Mouse (Mus musculus): ENCODE results near the gene Sar1b. TPM values are rescaled to one million over a fixed set of nuclear protein-coding genes. Genes with fewer than 3 reads are reported as not detected.

Sar1b gene
- polyA plus RNA-seq, 1 experiment from 2014 or later, result 112 TPM

- ATAC-seq (ENCODE audit: low read depth), result no peak
- WGBS, result 63% methylated on average over 3 of the region's 4 CpGs
- Histone ChIP-seq H3K4me3 (ENCODE audit: low read depth, low read length) (no peak overlapping the region), H3K27ac (replicated peaks; ENCODE audit: low read depth, low read length) (no peak overlapping the region), H3K9ac (ENCODE audit: low read depth, low read length) (no peak overlapping the region), H3K4me2 (ENCODE audit: low read depth, low read length) (no peak overlapping the region), H3K4me1 (ENCODE audit: control insufficient read depth, insufficient read depth, low read length) (no peaks in the 10 kb centered on the region), H3K27me3 (replicated peaks; ENCODE audit: control insufficient read depth, insufficient read depth, low read length) (no peaks in the 10 kb centered on the region), H3K36me3 (ENCODE audit: control insufficient read depth, insufficient read depth, low read length) (peaks cover 60% of the 10 kb centered on the region), H3K9me3 (ENCODE audit: control insufficient read depth, low read length) (no peaks in the 10 kb centered on the region)
- DNase-seq (ENCODE audit: low spot score), result no peak
Measured at GRCm38 (mm10) chr11:51831962-51832909, 68.7 kb downstream of the Sar1b start.

DNA sequence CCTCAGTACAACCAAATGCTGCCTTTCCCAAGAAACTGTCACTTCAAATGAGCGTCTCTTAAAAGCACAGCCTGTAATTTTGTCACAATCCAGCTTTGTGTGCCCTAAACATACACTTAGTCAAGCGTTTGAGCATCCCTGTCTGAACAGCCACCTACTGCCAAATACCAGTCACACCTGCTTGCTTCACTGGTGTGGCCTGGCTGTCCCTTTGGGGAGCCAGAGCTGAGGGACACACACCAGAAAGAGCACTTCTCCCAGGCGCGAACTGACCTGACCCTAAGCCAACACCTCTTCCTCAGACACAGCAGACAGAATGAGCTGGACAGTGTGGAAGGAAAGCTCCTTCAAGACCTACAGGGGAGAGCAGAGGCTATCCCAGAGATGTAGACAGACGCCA is 69.5 kb downstream of the Sar1b start:
- WGBS, result 77% methylated on average over 5 of the region's 5 CpGs
- Histone ChIP-seq H3K9me3 (ENCODE audit: control insufficient read depth, low read length) (no peaks in the 10 kb centered on the region), H3K4me1 (ENCODE audit: control insufficient read depth, insufficient read depth, low read length) (no peaks in the 10 kb centered on the region), H3K27ac (replicated peaks; ENCODE audit: low read depth, low read length) (no peak overlapping the region), H3K36me3 (ENCODE audit: control insufficient read depth, insufficient read depth, low read length) (peaks cover 54% of the 10 kb centered on the region), H3K27me3 (replicated peaks; ENCODE audit: control insufficient read depth, insufficient read depth, low read length) (no peaks in the 10 kb centered on the region), H3K9ac (ENCODE audit: low read depth, low read length) (no peak overlapping the region), H3K4me3 (ENCODE audit: low read depth, low read length) (no peak overlapping the region), H3K4me2 (ENCODE audit: low read depth, low read length) (no peak overlapping the region)
- DNase-seq (ENCODE audit: low spot score), result no peak
- no peak for ATAC-seq (ENCODE audit: low read depth)

DNA sequence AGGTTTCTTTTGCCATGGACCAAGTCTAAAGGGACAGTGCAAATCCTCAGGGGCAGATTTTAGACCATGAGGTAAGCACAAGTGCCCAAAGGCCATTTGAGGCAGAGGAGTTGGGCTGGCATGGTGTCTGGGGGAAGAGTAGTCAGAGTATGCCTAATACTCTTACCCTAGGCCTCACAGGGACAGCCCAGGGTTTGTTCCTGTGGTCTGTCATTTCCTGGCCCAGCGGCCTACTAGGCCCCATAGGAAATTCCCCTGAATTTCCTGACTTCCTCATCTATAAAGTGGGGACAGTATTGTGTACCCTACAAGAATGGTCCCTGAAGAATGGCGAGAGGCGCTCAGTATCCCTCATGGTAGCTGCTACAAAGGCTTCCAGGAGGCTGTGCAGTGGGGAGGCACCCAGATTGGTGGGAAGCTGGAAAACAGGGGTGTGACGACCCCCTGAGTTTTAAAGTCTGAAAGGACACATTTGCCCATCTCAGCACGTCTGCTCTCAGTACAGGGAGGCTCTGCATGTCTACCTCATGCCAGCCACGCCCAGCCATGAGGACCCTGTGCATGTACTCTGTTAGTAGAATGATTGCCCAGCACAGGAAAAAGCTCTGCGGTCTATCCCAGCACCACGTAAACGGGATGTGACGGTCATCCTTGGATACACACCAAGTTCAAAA is 70.0 kb downstream of the Sar1b start:
- Histone ChIP-seq H3K4me1 (ENCODE audit: control insufficient read depth, insufficient read depth, low read length) (no peaks in the 10 kb centered on the region), H3K4me2 (ENCODE audit: low read depth, low read length) (no peak overlapping the region), H3K27ac (replicated peaks; ENCODE audit: low read depth, low read length) (no peak overlapping the region), H3K36me3 (ENCODE audit: control insufficient read depth, insufficient read depth, low read length) (peaks cover 49% of the 10 kb centered on the region), H3K9me3 (ENCODE audit: control insufficient read depth, low read length) (no peaks in the 10 kb centered on the region), H3K4me3 (ENCODE audit: low read depth, low read length) (no peak overlapping the region), H3K9ac (ENCODE audit: low read depth, low read length) (no peak overlapping the region), H3K27me3 (replicated peaks; ENCODE audit: control insufficient read depth, insufficient read depth, low read length) (no peaks in the 10 kb centered on the region)
- 85% methylated on average over 10 of the region's 10 CpGs for WGBS
- no peak for DNase-seq (ENCODE audit: low spot score)
- ATAC-seq (ENCODE audit: low read depth), result no peak

- Histone ChIP-seq H3K4me3 (ENCODE audit: low read depth, low read length) (no peak overlapping the region), H3K27ac (replicated peaks; ENCODE audit: low read depth, low read length) (no peak overlapping the region), H3K9me3 (ENCODE audit: control insufficient read depth, low read length) (no peaks in the 10 kb centered on the region), H3K4me2 (ENCODE audit: low read depth, low read length) (no peak overlapping the region), H3K36me3 (ENCODE audit: control insufficient read depth, insufficient read depth, low read length) (peaks cover 46% of the 10 kb centered on the region), H3K9ac (ENCODE audit: low read depth, low read length) (no peak overlapping the region), H3K4me1 (ENCODE audit: control insufficient read depth, insufficient read depth, low read length) (no peaks in the 10 kb centered on the region), H3K27me3 (replicated peaks; ENCODE audit: control insufficient read depth, insufficient read depth, low read length) (no peaks in the 10 kb centered on the region)
- ATAC-seq (ENCODE audit: low read depth) (no peak), DNase-seq (ENCODE audit: low spot score) (no peak)
- 94% methylated on average over 8 of the region's 8 CpGs for WGBS
Measured at GRCm38 (mm10) chr11:51834067-51834411, 70.6 kb downstream of the Sar1b start.

DNA sequence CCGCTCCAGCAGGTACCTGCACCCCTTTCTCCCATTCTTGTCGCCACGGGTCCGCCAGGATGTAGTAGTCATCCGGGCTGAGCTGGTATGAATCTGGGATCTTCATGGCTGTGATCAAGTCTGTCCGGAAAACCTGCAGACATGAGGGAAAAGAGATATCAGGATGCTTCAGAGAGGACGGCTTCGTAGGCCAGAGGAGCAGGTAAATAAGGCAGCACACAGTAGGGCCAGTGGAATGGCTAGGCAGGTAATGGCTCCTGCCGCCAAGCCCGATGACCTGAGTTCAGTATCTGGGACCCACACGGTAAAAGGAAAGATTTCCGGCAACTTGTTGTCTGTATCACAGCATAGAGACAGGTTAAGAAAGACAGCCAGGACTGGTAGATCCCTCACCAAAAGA is 72.1 kb downstream of the Sar1b start:
- DNase-seq (ENCODE audit: low spot score) (no peak), ATAC-seq (ENCODE audit: low read depth) (no peak)
- no peaks in the 10 kb centered on the region for H3K27me3 ChIP-seq (replicated peaks; ENCODE audit: control insufficient read depth, insufficient read depth, low read length)
- H3K9me3 ChIP-seq (ENCODE audit: control insufficient read depth, low read length), result no peaks in the 10 kb centered on the region
- H3K4me2 ChIP-seq (ENCODE audit: low read depth, low read length), result no peak overlapping the region
- H3K9ac ChIP-seq (ENCODE audit: low read depth, low read length), result no peak overlapping the region
- no peak overlapping the region for H3K4me3 ChIP-seq (ENCODE audit: low read depth, low read length)
- peaks cover 31% of the 10 kb centered on the region for H3K36me3 ChIP-seq (ENCODE audit: control insufficient read depth, insufficient read depth, low read length)
- no peak overlapping the region for H3K27ac ChIP-seq (replicated peaks; ENCODE audit: low read depth, low read length)
- no peaks in the 10 kb centered on the region for H3K4me1 ChIP-seq (ENCODE audit: control insufficient read depth, insufficient read depth, low read length)
- 96% methylated on average over 12 of the region's 12 CpGs for WGBS

- H3K4me1 ChIP-seq (ENCODE audit: control insufficient read depth, insufficient read depth, low read length), result peaks cover 5% of the 10 kb centered on the region
- H3K4me3 ChIP-seq (ENCODE audit: low read depth, low read length), result no peak overlapping the region
- H3K27me3 ChIP-seq (replicated peaks; ENCODE audit: control insufficient read depth, insufficient read depth, low read length), result no peaks in the 10 kb centered on the region
- H3K36me3 ChIP-seq (ENCODE audit: control insufficient read depth, insufficient read depth, low read length), result peaks cover 25% of the 10 kb centered on the region
- ATAC-seq (ENCODE audit: low read depth) (no peak), DNase-seq (ENCODE audit: low spot score) (no peak)
- no peaks in the 10 kb centered on the region for H3K9me3 ChIP-seq (ENCODE audit: control insufficient read depth, low read length)
- 94% methylated on average over 6 of the region's 6 CpGs for WGBS
- no peak overlapping the region for H3K27ac ChIP-seq (replicated peaks; ENCODE audit: low read depth, low read length)
- H3K9ac ChIP-seq (ENCODE audit: low read depth, low read length), result no peak overlapping the region
- no peak overlapping the region for H3K4me2 ChIP-seq (ENCODE audit: low read depth, low read length)
Measured at GRCm38 (mm10) chr11:51836506-51836905, 73.0 kb downstream of the Sar1b start.

- WGBS, result 73% methylated on average over 8 of the region's 8 CpGs
- Histone ChIP-seq H3K27ac (replicated peaks; ENCODE audit: low read depth, low read length) (no peak overlapping the region), H3K27me3 (replicated peaks; ENCODE audit: control insufficient read depth, insufficient read depth, low read length) (no peaks in the 10 kb centered on the region), H3K4me2 (ENCODE audit: low read depth, low read length) (no peak overlapping the region), H3K4me3 (ENCODE audit: low read depth, low read length) (no peak overlapping the region), H3K9me3 (ENCODE audit: control insufficient read depth, low read length) (no peaks in the 10 kb centered on the region), H3K36me3 (ENCODE audit: control insufficient read depth, insufficient read depth, low read length) (peaks cover 26% of the 10 kb centered on the region), H3K9ac (ENCODE audit: low read depth, low read length) (no peak overlapping the region), H3K4me1 (ENCODE audit: control insufficient read depth, insufficient read depth, low read length) (peaks cover 8% of the 10 kb centered on the region)
- DNase-seq (ENCODE audit: low spot score) (peak; percentile 30), ATAC-seq (ENCODE audit: low read depth) (no peak)
Measured at GRCm38 (mm10) chr11:51837164-51838153, 74.0 kb downstream of the Sar1b start.

- Histone ChIP-seq H3K4me1 (ENCODE audit: control insufficient read depth, insufficient read depth, low read length) (peaks cover 8% of the 10 kb centered on the region), H3K4me2 (ENCODE audit: low read depth, low read length) (no peak overlapping the region), H3K36me3 (ENCODE audit: control insufficient read depth, insufficient read depth, low read length) (peaks cover 24% of the 10 kb centered on the region), H3K9ac (ENCODE audit: low read depth, low read length) (no peak overlapping the region), H3K4me3 (ENCODE audit: low read depth, low read length) (no peak overlapping the region), H3K27ac (replicated peaks; ENCODE audit: low read depth, low read length) (no peak overlapping the region), H3K27me3 (replicated peaks; ENCODE audit: control insufficient read depth, insufficient read depth, low read length) (no peaks in the 10 kb centered on the region), H3K9me3 (ENCODE audit: control insufficient read depth, low read length) (no peaks in the 10 kb centered on the region)
- no peak for DNase-seq (ENCODE audit: low spot score)
- no peak for ATAC-seq (ENCODE audit: low read depth)
- WGBS, result 47% methylated on average over 2 of the region's 2 CpGs
Measured at GRCm38 (mm10) chr11:51839106-51839505, 75.6 kb downstream of the Sar1b start.
